Mouse (Mus musculus): ENCODE results near the gene Sec24d.

DNA sequence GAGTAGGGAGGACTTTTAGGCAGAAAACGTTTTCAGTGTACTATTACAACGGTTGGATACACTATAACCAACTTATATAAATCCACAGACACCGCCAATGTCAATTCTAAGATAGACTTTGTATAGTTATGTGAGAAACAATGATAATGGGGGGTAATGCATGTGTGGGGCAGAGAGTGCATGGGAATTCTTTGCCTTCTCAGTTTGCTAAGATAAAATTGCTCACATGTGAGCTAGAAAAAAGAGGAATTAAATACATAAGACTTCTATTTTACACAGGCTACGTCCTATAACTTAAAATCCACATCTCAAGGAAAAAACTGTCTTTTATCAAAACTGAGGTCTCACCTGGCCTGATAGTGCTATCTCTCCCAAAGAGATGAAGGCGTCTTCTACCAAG, 103.7 kb downstream of the Sec24d start:
- TF ChIP-seq EP300 (IDR thresholded peaks at IDR 0.05), result no peak
- no peak for TF ChIP-seq CTCF (IDR thresholded peaks at IDR 0.05)

All from lung, postnatal 0 days (tissue).